Mouse (Mus musculus) stomach, postnatal 0 days (tissue): ENCODE data around the gene Klf15. TPM values are rescaled to one million over a fixed set of nuclear protein-coding genes. Genes with fewer than 3 reads are reported as not detected.

Source experiments
- ATAC-seq: fragments of 200-750 bp; cut with Nextera tagmentation; 2 replicates; pipeline ENCODE4 v1.8.0; 2017; ENCODE audit not compliant: low FRiP score, low TSS enrichment
- DNase-seq: peaks from one replicate; pipeline ENCODE4 v3.0.0-alpha.2; 2016; ENCODE audit warnings: low spot score
- H3K27ac ChIP-seq: fragments of 300-500 bp; sonication (generic); replicated peaks from 2 replicates; pipeline ENCODE4 v1.5.1; 2014; ENCODE audit warnings: mild to moderate bottlenecking, control low read depth
- H3K27me3 ChIP-seq: fragments of 300-500 bp; sonication (generic); 2 replicates; pipeline ENCODE4 v1.6.1; 2014; ENCODE audit warnings: low read length; ENCODE audit not compliant: control insufficient read depth, insufficient read depth
- H3K36me3 ChIP-seq: fragments of 300-500 bp; sonication (generic); 2 replicates; pipeline ENCODE4 v1.6.1; 2014; ENCODE audit warnings: low read length, mixed read lengths; ENCODE audit not compliant: control insufficient read depth, insufficient read depth
- H3K4me1 ChIP-seq: fragments of 300-500 bp; sonication (generic); replicated peaks from 2 replicates; pipeline ENCODE4 v1.6.1; 2014; ENCODE audit warnings: antibody characterized with exemption; ENCODE audit not compliant: control insufficient read depth, insufficient read depth
- H3K4me2 ChIP-seq: fragments of 300-500 bp; sonication (generic); replicated peaks from 2 replicates; pipeline ENCODE4 v1.6.1; 2014; ENCODE audit warnings: low read depth, mild to moderate bottlenecking, control low read depth, moderate library complexity
- H3K4me3 ChIP-seq: fragments of 300-500 bp; sonication (generic); 2 replicates; pipeline ENCODE4 v1.5.1; 2014; ENCODE audit warnings: low read depth, low read length, control low read depth
- H3K9ac ChIP-seq: fragments of 300-500 bp; sonication (generic); 2 replicates; pipeline ENCODE4 v1.6.1; 2014; ENCODE audit warnings: mild to moderate bottlenecking, low read length, control low read depth, mixed read lengths
- H3K9me3 ChIP-seq: fragments of 300-500 bp; sonication (generic); 2 replicates; pipeline ENCODE4 v1.6.1; 2016; ENCODE audit warnings: low read length; ENCODE audit not compliant: control insufficient read depth
- CTCF ChIP-seq: IDR thresholded peaks from 2 replicates; pipeline ENCODE4 v1.5.1; 2016; ENCODE audit warnings: antibody characterized with exemption, low read depth, mild to moderate bottlenecking, moderate library complexity
- EP300 ChIP-seq: optimal IDR thresholded peaks from 2 replicates; pipeline ENCODE3; 2016; ENCODE audit warnings: antibody characterized with exemption
- WGBS: fragments of 180-500 bp; shearing (Covaris S2); extraction: QIAGEN DNeasy Blood & Tissue Kit; methylation state at CpG from one replicate; pipeline ENCODE4 v1.1.7; 2014; 5-methylcytosine and 5-hydroxymethylcytosine counted together
- polyA plus RNA-seq: library from polyadenylated mRNA; unstranded; fragments of >200 nt; fragmentation: Nextera tagmentation; extraction: Ambion mirVana; gene quantifications from 2 replicates; pipeline ENCODE4 v1.2.1, GENCODE M21; 2015

The Klf15 gene
- polyA plus RNA-seq, 1 experiment from 2014 or later, result 4.1 TPM

GRCm38 (mm10) chr6:90514369-90514768, 52.0 kb downstream of the Klf15 start:
- ATAC-seq (peak; percentile 51), DNase-seq (no peak)
- Histone ChIP-seq H3K9ac (no peak overlapping the region), H3K4me3 (no peak overlapping the region), H3K9me3 (no peaks in the 10 kb centered on the region), H3K4me2 (no peak overlapping the region), H3K27ac (no peak overlapping the region), H3K36me3 (no peaks in the 10 kb centered on the region), H3K4me1 (no peaks in the 10 kb centered on the region), H3K27me3 (no peaks in the 10 kb centered on the region)
- TF ChIP-seq CTCF, result no peak
- TF ChIP-seq EP300, result no peak

DNA sequence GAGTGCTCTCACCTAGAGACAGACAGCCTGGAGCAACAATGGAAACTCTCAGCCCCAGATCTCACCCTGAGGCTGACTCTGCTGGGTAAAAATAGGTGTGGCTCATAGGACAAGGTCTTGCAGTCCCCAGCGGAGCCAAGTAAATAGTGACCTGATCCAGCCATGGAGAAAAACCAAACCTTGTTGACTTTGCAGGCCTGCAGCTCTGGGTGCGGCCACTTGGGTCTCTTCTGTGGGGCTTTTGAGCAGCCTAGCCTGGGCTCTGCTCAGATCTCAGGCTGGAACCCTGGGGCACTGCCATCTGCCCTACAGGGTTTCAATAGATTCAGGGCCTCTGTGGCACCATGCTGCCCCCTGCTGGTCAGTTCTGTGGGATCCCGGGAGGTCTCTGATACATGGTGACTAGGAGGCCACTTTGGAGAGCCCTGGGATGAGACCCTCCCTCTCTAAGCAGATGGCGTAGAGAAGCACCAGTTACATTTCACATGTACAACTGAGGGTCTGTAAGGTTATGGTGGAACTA, 52.6 kb downstream of the Klf15 start:
- Histone ChIP-seq H3K4me1 (no peaks in the 10 kb centered on the region), H3K9ac (no peak overlapping the region), H3K4me2 (no peak overlapping the region), H3K27me3 (no peaks in the 10 kb centered on the region), H3K4me3 (no peak overlapping the region), H3K9me3 (no peaks in the 10 kb centered on the region), H3K27ac (no peak overlapping the region), H3K36me3 (no peaks in the 10 kb centered on the region)
- WGBS, result 33% methylated on average over 4 of the region's 4 CpGs
- peak; percentile 93 for ATAC-seq
- DNase-seq, result peak; percentile 81
- TF ChIP-seq EP300 (no peak), CTCF (peak; percentile 92)

DNA sequence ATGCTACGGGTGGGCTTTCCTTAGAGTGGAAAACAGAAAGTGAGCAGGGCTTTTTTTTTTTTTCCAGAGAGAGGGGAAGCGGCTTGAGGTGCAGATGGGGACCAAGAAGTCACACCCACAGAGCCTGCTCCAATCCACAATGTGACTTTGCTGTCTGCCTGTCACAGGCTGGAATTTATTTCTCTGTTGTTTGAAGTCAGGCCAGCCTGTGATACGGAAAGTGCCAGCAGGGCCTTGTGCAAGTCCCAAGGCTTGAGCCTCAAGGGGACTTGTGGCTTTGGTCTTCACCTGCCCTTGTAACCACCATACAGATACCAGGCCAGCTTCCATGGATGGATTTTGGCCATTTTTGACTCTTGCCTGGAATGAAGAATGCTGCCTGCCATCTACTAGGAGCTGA, 56.5 kb downstream of the Klf15 start:
- Histone ChIP-seq H3K4me1 (no peaks in the 10 kb centered on the region), H3K9me3 (no peaks in the 10 kb centered on the region), H3K4me2 (no peak overlapping the region), H3K36me3 (no peaks in the 10 kb centered on the region), H3K27me3 (no peaks in the 10 kb centered on the region), H3K9ac (no peak overlapping the region), H3K27ac (no peak overlapping the region), H3K4me3 (no peak overlapping the region)
- no peak for DNase-seq
- WGBS, result 24% methylated on average over 3 of the region's 3 CpGs
- no peak for TF ChIP-seq CTCF
- no peak for TF ChIP-seq EP300
- ATAC-seq, result no peak

DNA sequence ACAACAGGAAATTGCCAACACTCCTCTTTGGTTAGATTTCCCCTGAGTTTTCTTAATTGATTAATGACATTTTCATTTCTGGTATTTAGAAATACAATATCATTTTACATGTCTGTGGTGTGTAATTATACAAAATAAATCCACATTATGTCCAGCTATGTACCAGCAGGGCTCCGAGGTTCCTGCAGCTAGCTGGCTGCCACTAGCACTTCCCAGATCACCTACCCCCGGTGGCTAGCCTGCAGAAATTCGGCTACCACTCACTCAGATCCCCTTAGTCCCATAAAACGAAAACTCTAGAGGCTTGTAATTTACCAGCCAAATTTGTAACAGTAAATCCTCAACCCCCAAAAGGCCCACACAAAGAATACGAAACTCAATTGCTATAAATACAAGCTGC, 57.0 kb downstream of the Klf15 start:
- Histone ChIP-seq H3K4me2 (no peak overlapping the region), H3K4me3 (no peak overlapping the region), H3K9ac (no peak overlapping the region), H3K27me3 (no peaks in the 10 kb centered on the region), H3K36me3 (no peaks in the 10 kb centered on the region), H3K4me1 (no peaks in the 10 kb centered on the region), H3K27ac (no peak overlapping the region), H3K9me3 (no peaks in the 10 kb centered on the region)
- DNase-seq (no peak), ATAC-seq (no peak)
- TF ChIP-seq EP300 (no peak), CTCF (no peak)
- 44% methylated on average over 5 of the region's 5 CpGs for WGBS

Other genes starting within 250 kb of the Klf15 start
- not detected in 2 replicates for gene Vmn1r53, start 238.1 kb upstream of the Klf15 start, polyA plus RNA-seq
- gene Vmn1r54, start 216.3 kb upstream of the Klf15 start, polyA plus RNA-seq, result not detected in 2 replicates
- 0.28 and 0.33 TPM in 2 replicates for gene BC048671, start 161.4 kb upstream of the Klf15 start, polyA plus RNA-seq
- gene Chst13, start 137.4 kb upstream of the Klf15 start, polyA plus RNA-seq, result 0.40 and 0.87 TPM in 2 replicates
- 0.16 and 0.33 TPM in 2 replicates for gene Uroc1, start 129.3 kb upstream of the Klf15 start, polyA plus RNA-seq
- 4.7 and 4.9 TPM in 2 replicates for gene Zxdc, start 93.1 kb upstream of the Klf15 start, polyA plus RNA-seq
- 0.30 and 0.34 TPM in 2 replicates for gene Cfap100, start 33.8 kb upstream of the Klf15 start, polyA plus RNA-seq
- gene Aldh1l1, start 23.9 kb downstream of the Klf15 start, polyA plus RNA-seq, result 6.6 and 7.6 TPM in 2 replicates
- 4.1 and 4.3 TPM in 2 replicates for gene Slc41a3, start 142.1 kb downstream of the Klf15 start, polyA plus RNA-seq